Mouse (Mus musculus) testis, adult 2 months (tissue): Measurements from ENCODE around the gene Eif2a.

Experiments used
- CTCF ChIP-seq: fragments of 200-500 bp; IDR thresholded peaks from 2 replicates; pipeline ENCODE4 v1.5.1; 2012; ENCODE audit warnings: low read depth, mild to moderate bottlenecking, inconsistent platforms, low read length, moderate library complexity; ENCODE audit not compliant: control insufficient read depth, insufficient read depth, insufficient replicate concordance
- POLR2A ChIP-seq: fragments of 200-500 bp; IDR thresholded peaks from 2 replicates; pipeline ENCODE4 v1.6.1; 2012; ENCODE audit warnings: low read depth, mild to moderate bottlenecking, inconsistent platforms, low read length, moderate library complexity; ENCODE audit not compliant: control insufficient read depth

DNA sequence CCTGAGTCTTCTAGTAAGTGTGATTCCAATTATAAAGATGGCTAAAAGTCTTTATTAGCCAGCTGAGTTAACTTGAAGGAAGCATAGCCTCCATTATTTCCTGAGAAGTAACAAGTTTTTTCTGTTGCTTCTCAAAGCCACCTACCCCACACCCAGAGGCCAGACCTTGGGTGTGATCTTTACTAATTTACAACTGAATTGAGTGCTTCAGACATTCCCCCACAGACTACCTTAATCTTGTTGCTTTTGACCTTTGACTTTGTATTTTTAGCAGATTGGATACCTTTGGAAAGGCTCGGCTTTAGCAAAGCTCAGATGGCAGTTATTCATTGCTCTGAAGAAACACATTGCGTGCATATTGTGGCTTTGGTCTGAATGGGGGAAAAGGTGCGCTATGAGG, 45.2 kb downstream of the Eif2a start:
- TF ChIP-seq POLR2A: no peak
- no peak for TF ChIP-seq CTCF
